Mouse (Mus musculus) cortical plate, adult 2 months (tissue): ENCODE data around the gene Trafd1.

ENCODE experiments used
- CTCF ChIP-seq: fragments of 200-500 bp; IDR thresholded peaks from 2 replicates; pipeline ENCODE4 v1.5.1; 2011; ENCODE audit warnings: mild to moderate bottlenecking, control low read depth, low read length; ENCODE audit not compliant: insufficient read depth; ENCODE audit errors: extremely low read depth
- POLR2A ChIP-seq: fragments of 200-500 bp; IDR thresholded peaks from 2 replicates; pipeline ENCODE4 v1.6.1; 2011; ENCODE audit warnings: mild to moderate bottlenecking, low read length, control low read depth; ENCODE audit not compliant: insufficient read depth; ENCODE audit errors: extremely low read depth

DNA sequence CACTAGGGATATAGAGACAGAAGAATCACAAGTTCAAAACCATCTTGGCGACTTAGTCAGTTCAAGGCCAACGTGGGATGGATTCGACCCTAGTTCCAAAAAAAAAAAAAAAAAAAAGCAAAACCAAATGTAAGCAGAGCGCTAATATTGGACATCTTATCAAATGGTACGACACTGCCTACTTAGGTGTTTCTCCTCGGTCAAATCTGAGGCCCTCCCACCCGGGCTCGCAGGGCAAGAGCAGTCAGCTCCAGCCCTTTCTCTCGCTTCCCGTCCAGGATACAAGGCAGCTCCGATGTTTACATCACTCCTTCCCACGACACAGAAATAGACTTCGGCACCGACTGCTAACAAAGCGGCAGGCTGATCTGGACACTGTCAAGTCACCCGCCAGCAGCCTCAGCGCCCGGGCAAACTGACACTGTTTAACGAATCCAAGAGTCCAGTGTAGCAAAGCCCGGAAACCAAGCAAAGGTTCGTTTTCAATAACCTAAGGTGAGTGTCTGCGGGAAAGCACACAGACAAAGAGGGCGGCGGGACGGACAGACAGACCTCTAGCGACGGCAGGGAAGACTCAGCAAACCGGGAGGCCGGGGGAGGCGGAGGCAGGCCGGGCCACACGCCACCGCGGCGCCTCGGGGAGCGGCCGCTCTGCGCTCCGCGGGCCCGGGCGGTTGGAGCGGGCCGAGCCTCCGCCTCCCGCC is 523 bp downstream of the Trafd1 start:
- TF ChIP-seq CTCF: no peak
- 0 out of 2 replicates have a peak, but pooled peaks have one; percentile 24 for TF ChIP-seq POLR2A
